Mouse (Mus musculus) megakaryocyte, embryonic 14.5 days (primary cell): Measurements from ENCODE around the gene Epb41l2.

ENCODE experiments used
- FLI1 ChIP-seq: IDR thresholded peaks from 2 replicates; pipeline ENCODE4 v1.6.1; 2012; ENCODE audit warnings: low read length, inconsistent platforms, mixed read lengths
- GATA1 ChIP-seq: IDR thresholded peaks from 3 replicates; pipeline ENCODE4 v1.6.1; 2012; ENCODE audit warnings: mixed read lengths, low read length, inconsistent platforms, borderline replicate concordance

DNA sequence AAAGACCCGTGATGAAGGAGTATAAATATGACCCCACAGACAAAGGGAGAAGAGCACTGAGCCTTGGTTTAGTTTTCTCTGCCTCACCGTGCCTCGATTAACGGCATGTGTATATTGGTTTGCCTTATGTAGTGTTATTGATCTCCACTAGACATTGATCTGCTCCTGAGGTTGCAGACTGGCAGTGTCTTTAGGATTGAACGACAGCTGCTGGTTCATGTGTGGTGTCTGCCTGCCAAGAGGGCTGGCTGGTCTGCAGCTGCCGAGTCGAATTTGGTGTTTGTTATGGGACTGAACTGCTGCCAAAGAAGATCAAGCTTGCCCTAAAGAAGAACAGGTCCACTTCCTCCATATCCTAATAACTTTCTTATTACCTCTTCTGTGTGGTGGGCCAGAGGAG is 5.2 kb upstream of the Epb41l2 start:
- TF ChIP-seq GATA1 = no peak
- TF ChIP-seq FLI1 = no peak
